15 mouse cellular contexts compared by ENCODE assay signal in the genomic region with DNA sequence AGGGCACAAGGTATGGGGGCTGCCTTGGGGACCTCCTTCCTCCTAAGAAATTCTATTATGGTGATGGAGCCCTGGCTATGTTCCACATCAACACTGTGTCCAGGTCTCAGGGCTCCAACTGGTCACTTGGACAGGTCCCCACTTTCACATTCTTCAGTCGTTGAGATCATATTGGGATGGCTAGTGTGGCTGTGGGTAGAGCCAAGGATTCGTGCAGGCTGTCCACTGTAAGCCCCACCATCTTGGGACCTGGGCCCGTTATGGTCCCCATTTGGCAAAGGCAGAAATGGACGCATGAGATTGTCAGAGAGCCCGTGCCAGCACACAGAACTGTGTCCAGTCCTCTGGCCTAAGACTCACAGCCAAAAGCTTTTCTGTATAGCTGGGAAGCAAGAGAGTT. TPM values are rescaled to one million over a fixed set of nuclear protein-coding genes. Genes with fewer than 3 reads are reported as not detected.
DNase-seq lines count a peak whose midpoint lies in the region; ATAC-seq lines count a peak whose summit lies in the region.
"Had no signal": no experiment of that assay in that cellular context is flagged by ENCODE, and none has a peak within 500 bp of the region (broad histone marks: within the 10 kb centered on the region; RNA-seq: fewer than 3 reads in every experiment).

No protein-coding gene starts in this region.

- no peaks in the 10 kb centered on the region for H3K36me3 ChIP-seq in forebrain, embryonic 13.5 days (ENCODE audit: poor library complexity, severe bottlenecking)
- H3K36me3 ChIP-seq in forebrain, embryonic 16.5 days (ENCODE audit: control insufficient read depth, insufficient read depth) = no peaks in the 10 kb centered on the region
- no peaks in the 10 kb centered on the region for H3K36me3 ChIP-seq in heart, embryonic 15.5 days
- no peaks in the 10 kb centered on the region for H3K36me3 ChIP-seq in heart, embryonic 11.5 days (ENCODE audit: control insufficient read depth, insufficient read depth, low read length)
- no peaks in the 10 kb centered on the region for H3K36me3 ChIP-seq in neural tube, embryonic 13.5 days
- H3K36me3 ChIP-seq: embryonic facial prominence, embryonic 10.5 days; limb, embryonic 15.5 days had no signal

- ATAC-seq in forebrain, embryonic 13.5 days = no peak
- ATAC-seq in forebrain, embryonic 16.5 days = no peak
- no peak for ATAC-seq in heart, embryonic 15.5 days (replicated peaks; ENCODE audit: insufficient number of reproducible peaks, insufficient read depth, low FRiP score, low read depth)
- no peak for ATAC-seq in heart, embryonic 11.5 days (replicated peaks; ENCODE audit: insufficient number of reproducible peaks, low FRiP score, low TSS enrichment)
- no peak for ATAC-seq in neural tube, embryonic 13.5 days (ENCODE audit: low read depth)
- ATAC-seq: intestine, postnatal 0 days; liver, postnatal 0 days had no signal

- H3K4me3 ChIP-seq in forebrain, embryonic 13.5 days = no peak overlapping the region
- H3K4me3 ChIP-seq in forebrain, embryonic 16.5 days (replicated peaks; ENCODE audit: low read length) = no peak overlapping the region
- no peak overlapping the region for H3K4me3 ChIP-seq in heart, embryonic 15.5 days
- no peak overlapping the region for H3K4me3 ChIP-seq in heart, embryonic 11.5 days (ENCODE audit: low read depth, low read length)
- H3K4me3 ChIP-seq in neural tube, embryonic 13.5 days = no peak overlapping the region
- H3K4me3 ChIP-seq: embryonic facial prominence, embryonic 10.5 days; limb, embryonic 15.5 days had no signal

- 0 out of 2 replicates have a peak, but pooled peaks cover 4% of the 10 kb centered on the region for H3K9me3 ChIP-seq in forebrain, embryonic 13.5 days (replicated peaks)
- no peaks in the 10 kb centered on the region for H3K9me3 ChIP-seq in forebrain, embryonic 16.5 days (ENCODE audit: control insufficient read depth, low read length)
- H3K9me3 ChIP-seq in heart, embryonic 15.5 days (replicated peaks) = no peaks in the 10 kb centered on the region
- no peaks in the 10 kb centered on the region for H3K9me3 ChIP-seq in heart, embryonic 11.5 days (replicated peaks; ENCODE audit: control insufficient read depth, low read length)
- H3K9me3 ChIP-seq in neural tube, embryonic 13.5 days = no peaks in the 10 kb centered on the region
- H3K9me3 ChIP-seq: limb, embryonic 15.5 days had no signal

- no peak overlapping the region for H3K9ac ChIP-seq in forebrain, embryonic 13.5 days
- H3K9ac ChIP-seq in forebrain, embryonic 16.5 days (replicated peaks; ENCODE audit: low read depth, low read length) = no peak overlapping the region
- no peak overlapping the region for H3K9ac ChIP-seq in heart, embryonic 15.5 days
- H3K9ac ChIP-seq in heart, embryonic 11.5 days (ENCODE audit: low read depth, low read length) = no peak overlapping the region
- H3K9ac ChIP-seq in neural tube, embryonic 13.5 days = no peak overlapping the region
- H3K9ac ChIP-seq: limb, embryonic 15.5 days; liver, postnatal 0 days had no signal

- H3K4me1 ChIP-seq in forebrain, embryonic 13.5 days = peaks cover 26% of the 10 kb centered on the region
- H3K4me1 ChIP-seq in forebrain, embryonic 16.5 days (replicated peaks; ENCODE audit: control insufficient read depth, insufficient read depth, low read length) = peaks cover 24% of the 10 kb centered on the region
- peaks cover 24% of the 10 kb centered on the region for H3K4me1 ChIP-seq in heart, embryonic 15.5 days (replicated peaks)
- peaks cover 10% of the 10 kb centered on the region for H3K4me1 ChIP-seq in heart, embryonic 11.5 days (ENCODE audit: control insufficient read depth, insufficient read depth, low read length)
- peaks cover 26% of the 10 kb centered on the region for H3K4me1 ChIP-seq in neural tube, embryonic 13.5 days (replicated peaks)

- 80% methylated on average over 5 of the region's 5 CpGs for WGBS in forebrain, embryonic 13.5 days
- 63% methylated on average over 5 of the region's 5 CpGs for WGBS in forebrain, embryonic 16.5 days
- 72% methylated on average over 5 of the region's 5 CpGs for WGBS in heart, embryonic 15.5 days
- WGBS in heart, embryonic 11.5 days (ENCODE audit: insufficient replicate concordance) = 79% methylated on average over 5 of the region's 5 CpGs
- WGBS in neural tube, embryonic 13.5 days = 85% methylated on average over 5 of the region's 5 CpGs

- no peak overlapping the region for H3K4me2 ChIP-seq in forebrain, embryonic 13.5 days
- no peak overlapping the region for H3K4me2 ChIP-seq in forebrain, embryonic 16.5 days (ENCODE audit: low read length)
- no peak overlapping the region for H3K4me2 ChIP-seq in heart, embryonic 15.5 days
- H3K4me2 ChIP-seq in heart, embryonic 11.5 days = no peak overlapping the region
- H3K4me2 ChIP-seq in neural tube, embryonic 13.5 days = no peak overlapping the region
- H3K4me2 ChIP-seq: limb, embryonic 15.5 days had no signal

- no peak for DNase-seq in neural tube, embryonic 10.5 days (ENCODE audit: extremely low spot score, low spot score)
- DNase-seq in lung, postnatal 25 days (ENCODE audit: low spot score) = no peak
- DNase-seq in urinary bladder, postnatal 25 days (ENCODE audit: low spot score) = no peak
- DNase-seq: kidney, postnatal 10 days; layer of hippocampus, adult 9-11 months; liver, postnatal 0 days; lung, postnatal 4 days had no signal

- H3K27ac ChIP-seq in forebrain, embryonic 13.5 days = peak overlapping the region; percentile 75
- no peak overlapping the region for H3K27ac ChIP-seq in forebrain, embryonic 16.5 days (ENCODE audit: low read length)
- H3K27ac ChIP-seq in heart, embryonic 15.5 days = 0 out of 2 replicates have a peak overlapping the region, but pooled peaks have one; percentile 4
- no peak overlapping the region for H3K27ac ChIP-seq in heart, embryonic 11.5 days (ENCODE audit: low read depth, low read length)
- peak overlapping the region; percentile 79 for H3K27ac ChIP-seq in neural tube, embryonic 13.5 days (replicated peaks)

- H3K27me3 ChIP-seq in forebrain, embryonic 13.5 days = no peaks in the 10 kb centered on the region
- H3K27me3 ChIP-seq in forebrain, embryonic 16.5 days (replicated peaks; ENCODE audit: control insufficient read depth, insufficient read depth, low read length) = no peaks in the 10 kb centered on the region
- no peaks in the 10 kb centered on the region for H3K27me3 ChIP-seq in heart, embryonic 15.5 days
- H3K27me3 ChIP-seq in heart, embryonic 11.5 days (ENCODE audit: control insufficient read depth, insufficient read depth, low read length) = no peaks in the 10 kb centered on the region
- H3K27me3 ChIP-seq in neural tube, embryonic 13.5 days = no peaks in the 10 kb centered on the region
- H3K27me3 ChIP-seq: limb, embryonic 15.5 days had no signal

RNA-seq across cellular contexts. Expression of a gene that starts 23.1 kb away (rescaled TPM):
- 25.6 and 27.3 TPM in 2 replicates for polyA plus RNA-seq in forebrain, embryonic 13.5 days (2015; fragmentation: Nextera tagmentation; extraction: Ambion mirVana)
- 26.5 and 27.1 TPM in 2 replicates for polyA plus RNA-seq in forebrain, embryonic 16.5 days (2015; fragmentation: Nextera tagmentation; extraction: Ambion mirVana)
- polyA plus RNA-seq in heart, embryonic 15.5 days (2015; fragmentation: Nextera tagmentation; extraction: Ambion mirVana) = 14.9 and 22.2 TPM in 2 replicates
- 14.3 and 18.8 TPM in 2 replicates for polyA plus RNA-seq in heart, embryonic 11.5 days (2014; fragmentation: Nextera tagmentation; extraction: Ambion mirVana)
- 29.2 and 30.4 TPM in 2 replicates for polyA plus RNA-seq in neural tube, embryonic 13.5 days (2015; fragmentation: Nextera tagmentation; extraction: Ambion mirVana)

Comparison
In these comparisons a context has a peak if more than half of its experiments do, and no peak if none do; other contexts are left out.
1. H3K27ac ChIP-seq: peak in forebrain, embryonic 13.5 days (single experiment), heart, embryonic 15.5 days (single experiment) and neural tube, embryonic 13.5 days (single experiment); none in forebrain, embryonic 16.5 days (single experiment) and heart, embryonic 11.5 days (single experiment).